Mouse (Mus musculus): ENCODE data around the gene Gm21976. TPM values are rescaled to one million over a fixed set of nuclear protein-coding genes. Genes with fewer than 3 reads are reported as not detected.

Gene Gm21976
- polyA plus RNA-seq, 1 experiment from 2014 or later: not detected

GRCm38 (mm10) chr13:98355559-98356111, 75.9 kb downstream of the Gm21976 start:
- Histone ChIP-seq H3K4me2 (ENCODE audit: low read depth, low read length) (peak overlapping the region; percentile 81), H3K27me3 (ENCODE audit: control insufficient read depth, insufficient read depth, low read length) (peaks cover 79% of the 10 kb centered on the region), H3K36me3 (ENCODE audit: control insufficient read depth, insufficient read depth) (no peaks in the 10 kb centered on the region), H3K9me3 (replicated peaks; ENCODE audit: control insufficient read depth, low read length) (no peaks in the 10 kb centered on the region), H3K9ac (ENCODE audit: low read length) (peak overlapping the region; percentile 12; the same call in 1 of the 2 replicates), H3K27ac (ENCODE audit: low read length) (no peak overlapping the region), H3K4me3 (ENCODE audit: low read length) (peak overlapping the region; percentile 56), H3K4me1 (ENCODE audit: control insufficient read depth, insufficient read depth, low read length) (peaks cover 16% of the 10 kb centered on the region)
- ATAC-seq (replicated peaks; ENCODE audit: extremely low read depth, insufficient read depth, low FRiP score): no peak
- WGBS: 1% methylated on average over 58 of the region's 81 CpGs

- H3K4me3 ChIP-seq (ENCODE audit: low read length): no peak overlapping the region
- peaks cover 79% of the 10 kb centered on the region for H3K27me3 ChIP-seq (ENCODE audit: control insufficient read depth, insufficient read depth, low read length)
- no peak overlapping the region for H3K27ac ChIP-seq (ENCODE audit: low read length)
- no peak for ATAC-seq (replicated peaks; ENCODE audit: extremely low read depth, insufficient read depth, low FRiP score)
- 9% methylated on average over 9 of the region's 9 CpGs for WGBS
- H3K4me2 ChIP-seq (ENCODE audit: low read depth, low read length): no peak overlapping the region
- no peaks in the 10 kb centered on the region for H3K36me3 ChIP-seq (ENCODE audit: control insufficient read depth, insufficient read depth)
- no peak overlapping the region for H3K9ac ChIP-seq (ENCODE audit: low read length)
- H3K4me1 ChIP-seq (ENCODE audit: control insufficient read depth, insufficient read depth, low read length): peaks cover 16% of the 10 kb centered on the region
- H3K9me3 ChIP-seq (replicated peaks; ENCODE audit: control insufficient read depth, low read length): no peaks in the 10 kb centered on the region
These were observed 76.7 kb downstream of the Gm21976 start for GRCm38 (mm10) chr13:98356176-98356972.

Other genes starting within 250 kb of the Gm21976 start
- gene Arhgef28, start 73.4 kb upstream of the Gm21976 start, polyA plus RNA-seq (2015; fragmentation: Nextera tagmentation; extraction: Ambion mirVana): 10.3 and 13.6 TPM in 2 replicates
- 15.7 and 17.2 TPM in 2 replicates for gene Utp15, start 16.8 kb upstream of the Gm21976 start, polyA plus RNA-seq (2015; fragmentation: Nextera tagmentation; extraction: Ambion mirVana)
- 15.0 and 16.1 TPM in 2 replicates for gene Ankra2, start 16.8 kb upstream of the Gm21976 start, polyA plus RNA-seq (2015; fragmentation: Nextera tagmentation; extraction: Ambion mirVana)
- 361 and 369 TPM in 2 replicates for gene Btf3, start 37.1 kb downstream of the Gm21976 start, polyA plus RNA-seq (2015; fragmentation: Nextera tagmentation; extraction: Ambion mirVana)
- not detected in 2 replicates for gene Foxd1, start 74.4 kb downstream of the Gm21976 start, polyA plus RNA-seq (2015; fragmentation: Nextera tagmentation; extraction: Ambion mirVana)
- gene Gm10320, start 212.1 kb downstream of the Gm21976 start, polyA plus RNA-seq (2015; fragmentation: Nextera tagmentation; extraction: Ambion mirVana): 0.76 and 1.9 TPM in 2 replicates

Measured in heart, embryonic 16.5 days (tissue).